Comparison of ENCODE assay signal across 10 mouse cellular contexts in the genomic region with DNA sequence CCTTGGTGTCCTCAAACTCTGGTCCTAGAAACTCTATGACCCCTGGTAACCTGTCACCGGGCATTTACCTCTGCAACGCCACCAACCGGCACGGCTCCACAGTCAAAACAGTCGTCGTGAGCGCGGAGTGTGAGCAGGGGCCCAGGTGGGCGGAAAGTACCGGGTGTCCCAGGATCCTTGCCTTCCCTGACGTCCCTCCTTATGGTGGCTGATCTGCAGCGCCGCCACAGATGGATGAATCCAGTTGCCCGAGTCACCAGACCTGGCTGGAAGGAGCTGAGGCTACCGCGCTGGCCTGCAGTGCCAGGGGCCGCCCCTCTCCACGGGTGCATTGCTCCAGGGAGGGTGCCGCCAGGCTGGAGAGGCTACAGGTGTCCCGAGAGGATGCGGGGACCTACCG. TPM values are rescaled to one million over a fixed set of nuclear protein-coding genes. Genes with fewer than 3 reads are reported as not detected.
A peak's percentile ranks its signal among the peaks of the same experiment; 100 is the strongest.
DNase-seq lines count a peak whose midpoint lies in the region; ATAC-seq and TF ChIP-seq lines count a peak whose summit lies in the region.
"Had no signal": no experiment of that assay in that cellular context is flagged by ENCODE, and none has a peak within 500 bp of the region (broad histone marks: within the 10 kb centered on the region; RNA-seq: fewer than 3 reads in every experiment).

No protein-coding gene starts in this region.

- peaks cover 91% of the 10 kb centered on the region for H3K27me3 ChIP-seq in embryonic facial prominence, embryonic 13.5 days
- H3K27me3 ChIP-seq in forebrain, postnatal 0 days (ENCODE audit: insufficient read depth, low read length): peaks cover 55% of the 10 kb centered on the region
- peaks cover 95% of the 10 kb centered on the region for H3K27me3 ChIP-seq in midbrain, embryonic 12.5 days

- H3K36me3 ChIP-seq in embryonic facial prominence, embryonic 13.5 days: no peaks in the 10 kb centered on the region
- no peaks in the 10 kb centered on the region for H3K36me3 ChIP-seq in forebrain, postnatal 0 days (ENCODE audit: insufficient read depth)
- H3K36me3 ChIP-seq in midbrain, embryonic 12.5 days: no peaks in the 10 kb centered on the region

- H3K4me1 ChIP-seq in embryonic facial prominence, embryonic 13.5 days: peaks cover 44% of the 10 kb centered on the region
- H3K4me1 ChIP-seq in forebrain, postnatal 0 days (ENCODE audit: insufficient read depth): peaks cover 13% of the 10 kb centered on the region
- H3K4me1 ChIP-seq in midbrain, embryonic 12.5 days: peaks cover 28% of the 10 kb centered on the region

- DNase-seq in left cerebral cortex, adult 2 months (ENCODE audit: extremely low spot score in 1 of 2, low spot score in 2 of 2): peak; percentile 24 to 28
- DNase-seq in left cerebral cortex, postnatal 14 days (ENCODE audit: low spot score in 2 of 2): no peak
- peak; percentile 9 for DNase-seq in forebrain, postnatal 0 days
- no peak for DNase-seq in cerebellum, postnatal 36 days
- DNase-seq: cerebellum, adult 9-11 months had no signal

- no peak for TF ChIP-seq CTCF in left cerebral cortex, adult 2 months (IDR thresholded peaks at IDR 0.05)
- TF ChIP-seq CTCF in forebrain, postnatal 0 days (IDR thresholded peaks at IDR 0.05; ENCODE audit: low read depth): no peak

- intact Hi-C loops in left cerebral cortex, adult 2 months (cut with DNase I): no loop called here
- intact Hi-C loops in left cerebral cortex, postnatal 14 days (cut with DNase I): no loop called here

- ATAC-seq in embryonic facial prominence, embryonic 13.5 days (ENCODE audit: insufficient number of reproducible peaks, insufficient read depth, low FRiP score, low TSS enrichment, low read depth): no peak
- no peak for ATAC-seq in forebrain, postnatal 0 days
- no peak for ATAC-seq in midbrain, embryonic 12.5 days (ENCODE audit: low FRiP score, low read depth)
- ATAC-seq in monocyte, adult 5-6 weeks (replicated peaks; ENCODE audit: insufficient number of reproducible peaks, low FRiP score, low TSS enrichment, poor library complexity, severe bottlenecking): no peak

- H3K4me3 ChIP-seq in left cerebral cortex, adult 2 months: 0 out of 2 replicates have a peak overlapping the region, but pooled peaks have one; percentile 6
- peak overlapping the region; percentile 47 for H3K4me3 ChIP-seq in embryonic facial prominence, embryonic 13.5 days
- peak overlapping the region; percentile 43 for H3K4me3 ChIP-seq in forebrain, postnatal 0 days (ENCODE audit: low read depth, low read length)
- peak overlapping the region; percentile 5; the same call in 1 of the 2 replicates for H3K4me3 ChIP-seq in midbrain, embryonic 12.5 days

- WGBS in embryonic facial prominence, embryonic 13.5 days: 2% methylated on average over 22 of the region's 22 CpGs
- WGBS in forebrain, postnatal 0 days: 2% methylated on average over 22 of the region's 22 CpGs
- under 1% methylated on average over 22 of the region's 22 CpGs for WGBS in midbrain, embryonic 12.5 days

- peak overlapping the region; percentile 71 for H3K4me2 ChIP-seq in embryonic facial prominence, embryonic 13.5 days
- H3K4me2 ChIP-seq in forebrain, postnatal 0 days (ENCODE audit: low read depth): peak overlapping the region; percentile 79
- H3K4me2 ChIP-seq in midbrain, embryonic 12.5 days (replicated peaks): peak overlapping the region; percentile 52; the same call in 1 of the 2 replicates

- 0 out of 2 replicates have a peak overlapping the region, but pooled peaks have one; percentile 62 for H3K9ac ChIP-seq in embryonic facial prominence, embryonic 13.5 days
- peak overlapping the region; percentile 67; the same call in 1 of the 2 replicates for H3K9ac ChIP-seq in forebrain, postnatal 0 days
- no peak overlapping the region for H3K9ac ChIP-seq in midbrain, embryonic 12.5 days (replicated peaks)

- peak overlapping the region; percentile 69; the same call in 1 of the 2 replicates for H3K27ac ChIP-seq in left cerebral cortex, adult 2 months
- no peak overlapping the region for H3K27ac ChIP-seq in embryonic facial prominence, embryonic 13.5 days
- H3K27ac ChIP-seq in forebrain, postnatal 0 days (ENCODE audit: low read depth, low read length): no peak overlapping the region
- H3K27ac ChIP-seq in midbrain, embryonic 12.5 days (replicated peaks): no peak overlapping the region

- 0 out of 2 replicates have a peak, but pooled peaks cover 7% of the 10 kb centered on the region for H3K9me3 ChIP-seq in embryonic facial prominence, embryonic 13.5 days
- no peaks in the 10 kb centered on the region for H3K9me3 ChIP-seq in forebrain, postnatal 0 days (ENCODE audit: low read length)
- no peaks in the 10 kb centered on the region for H3K9me3 ChIP-seq in midbrain, embryonic 12.5 days

RNA-seq across cellular contexts. Expression of a gene that starts 4.8 kb away (rescaled TPM):
- 100 to 1,000 TPM; 230 to 248 TPM for total RNA-seq in left cerebral cortex, adult 2 months (2021)
- 100 to 1,000 TPM; 294 to 307 TPM for total RNA-seq in left cerebral cortex, postnatal 14 days (2021)
- polyA plus RNA-seq in embryonic facial prominence, embryonic 13.5 days (2015; fragmentation: Nextera tagmentation; extraction: Ambion mirVana): 0.13 and 0.21 TPM in 2 replicates
- 17.2 and 19.4 TPM in 2 replicates for total RNA-seq in forebrain, postnatal 0 days (2014; rRNA removed)
- 8.2 and 10.3 TPM in 2 replicates for polyA plus RNA-seq in forebrain, postnatal 0 days (2015; fragmentation: Nextera tagmentation; extraction: Ambion mirVana)
- polyA plus RNA-seq in midbrain, embryonic 12.5 days (2016; fragmentation: Nextera tagmentation; extraction: Ambion mirVana): 0.08 TPM in 1 of 2 replicates, not detected in the other
- not detected in 3 replicates for total RNA-seq in monocyte, adult 5-6 weeks (2017)

RNA-seq across cellular contexts. Expression of a gene that starts 7.5 kb away (rescaled TPM):
- 1 to 10 TPM; 1.5 to 1.6 TPM for total RNA-seq in left cerebral cortex, adult 2 months (2021)
- under 1 TPM in 1 of 2 experiments, not detected in 1; 0.86 TPM for total RNA-seq in left cerebral cortex, postnatal 14 days (2021)
- 0.27 and 2.6 TPM in 2 replicates for polyA plus RNA-seq in embryonic facial prominence, embryonic 13.5 days (2015; fragmentation: Nextera tagmentation; extraction: Ambion mirVana)
- not detected in 2 replicates for total RNA-seq in forebrain, postnatal 0 days (2014; rRNA removed)
- not detected in 2 replicates for polyA plus RNA-seq in forebrain, postnatal 0 days (2015; fragmentation: Nextera tagmentation; extraction: Ambion mirVana)
- 1.1 and 1.3 TPM in 2 replicates for polyA plus RNA-seq in midbrain, embryonic 12.5 days (2016; fragmentation: Nextera tagmentation; extraction: Ambion mirVana)
- 1.6 to 3.0 TPM in 2 of 3 replicates, not detected in the other for total RNA-seq in monocyte, adult 5-6 weeks (2017)

RNA-seq across cellular contexts. Expression of a gene that starts 20.9 kb away (rescaled TPM):
- 1 to 10 TPM; 2.0 to 3.6 TPM for total RNA-seq in left cerebral cortex, adult 2 months (2021)
- total RNA-seq in left cerebral cortex, postnatal 14 days (2021): 1 to 10 TPM; 3.0 to 3.6 TPM
- 13.4 and 15.4 TPM in 2 replicates for polyA plus RNA-seq in embryonic facial prominence, embryonic 13.5 days (2015; fragmentation: Nextera tagmentation; extraction: Ambion mirVana)
- 3.2 and 3.7 TPM in 2 replicates for total RNA-seq in forebrain, postnatal 0 days (2014; rRNA removed)
- polyA plus RNA-seq in forebrain, postnatal 0 days (2015; fragmentation: Nextera tagmentation; extraction: Ambion mirVana): 3.1 and 3.6 TPM in 2 replicates
- 3.5 and 5.0 TPM in 2 replicates for polyA plus RNA-seq in midbrain, embryonic 12.5 days (2016; fragmentation: Nextera tagmentation; extraction: Ambion mirVana)
- total RNA-seq in monocyte, adult 5-6 weeks (2017): 55.1 to 94.2 TPM (median 67.6 TPM) in 3 replicates

RNA-seq across cellular contexts. Expression of a gene that starts 30.2 kb away (rescaled TPM):
- 1 to 10 TPM in 1 of 2 experiments, not detected in 1; 1.3 TPM for total RNA-seq in left cerebral cortex, adult 2 months (2021)
- 1 to 10 TPM in 1 of 2 experiments, not detected in 1; 1.8 TPM for total RNA-seq in left cerebral cortex, postnatal 14 days (2021)
- 1.3 TPM in 1 of 2 replicates, not detected in the other for polyA plus RNA-seq in embryonic facial prominence, embryonic 13.5 days (2015; fragmentation: Nextera tagmentation; extraction: Ambion mirVana)
- total RNA-seq in forebrain, postnatal 0 days (2014; rRNA removed): not detected in 2 replicates
- polyA plus RNA-seq in forebrain, postnatal 0 days (2015; fragmentation: Nextera tagmentation; extraction: Ambion mirVana): 0.56 and 0.84 TPM in 2 replicates
- polyA plus RNA-seq in midbrain, embryonic 12.5 days (2016; fragmentation: Nextera tagmentation; extraction: Ambion mirVana): 0.98 and 3.1 TPM in 2 replicates
- 0.49 TPM in 1 of 3 replicates, not detected in the others for total RNA-seq in monocyte, adult 5-6 weeks (2017)
- polyA plus RNA-seq: gonadal fat pad, adult 2 months; liver, embryonic 16.5 days had no signal

RNA-seq across cellular contexts. Expression of a gene that starts 34.1 kb away (rescaled TPM):
- total RNA-seq in left cerebral cortex, adult 2 months (2021): 10 to 100 TPM; 59.2 to 64.2 TPM
- 10 to 100 TPM; 58.7 to 62.9 TPM for total RNA-seq in left cerebral cortex, postnatal 14 days (2021)
- polyA plus RNA-seq in embryonic facial prominence, embryonic 13.5 days (2015; fragmentation: Nextera tagmentation; extraction: Ambion mirVana): 142 TPM in 2 replicates
- 59.9 and 77.8 TPM in 2 replicates for total RNA-seq in forebrain, postnatal 0 days (2014; rRNA removed)
- polyA plus RNA-seq in forebrain, postnatal 0 days (2015; fragmentation: Nextera tagmentation; extraction: Ambion mirVana): 101 and 111 TPM in 2 replicates
- polyA plus RNA-seq in midbrain, embryonic 12.5 days (2016; fragmentation: Nextera tagmentation; extraction: Ambion mirVana): 101 and 109 TPM in 2 replicates
- total RNA-seq in monocyte, adult 5-6 weeks (2017): 21.9 to 41.1 TPM (median 25.6 TPM) in 3 replicates

Comparison
In these comparisons a context has a peak if more than half of its experiments do, and no peak if none do; other contexts are left out.
1. DNase-seq: peak in left cerebral cortex, adult 2 months (2 of 2) and forebrain, postnatal 0 days (single experiment); none in left cerebral cortex, postnatal 14 days (0 of 2) and cerebellum, postnatal 36 days (0 of 2).
2. RNA of a gene that starts 4.8 kb away (total RNA-seq): 294 to 307 TPM in left cerebral cortex, postnatal 14 days, 230 to 248 TPM in left cerebral cortex, adult 2 months and 17.2 to 19.4 TPM in forebrain, postnatal 0 days; not detected in monocyte, adult 5-6 weeks; every median in the first group is over 10 times any median in the second.
3. RNA of a gene that starts 20.9 kb away (total RNA-seq): 55.1 to 94.2 TPM in monocyte, adult 5-6 weeks; 3.2 to 3.7 TPM in forebrain, postnatal 0 days, 2.0 to 3.6 TPM in left cerebral cortex, adult 2 months and 3.0 to 3.6 TPM in left cerebral cortex, postnatal 14 days; every median in the first group is over 10 times any median in the second.
4. Peak in every context shown above with its lines, with median percentiles within 50 percentile points of each other: H3K4me3 ChIP-seq and H3K4me2 ChIP-seq.